Mouse (Mus musculus) cerebellum, postnatal 10 days (tissue): ENCODE data around the gene Tfeb.

Experiments used
- DNase-seq, 2 experiments: peaks; one replicate each; pipeline ENCODE4 v3.0.0; 2021; ENCODE audit warnings: mixed read lengths in 2 of 2

The Tfeb gene

DNA sequence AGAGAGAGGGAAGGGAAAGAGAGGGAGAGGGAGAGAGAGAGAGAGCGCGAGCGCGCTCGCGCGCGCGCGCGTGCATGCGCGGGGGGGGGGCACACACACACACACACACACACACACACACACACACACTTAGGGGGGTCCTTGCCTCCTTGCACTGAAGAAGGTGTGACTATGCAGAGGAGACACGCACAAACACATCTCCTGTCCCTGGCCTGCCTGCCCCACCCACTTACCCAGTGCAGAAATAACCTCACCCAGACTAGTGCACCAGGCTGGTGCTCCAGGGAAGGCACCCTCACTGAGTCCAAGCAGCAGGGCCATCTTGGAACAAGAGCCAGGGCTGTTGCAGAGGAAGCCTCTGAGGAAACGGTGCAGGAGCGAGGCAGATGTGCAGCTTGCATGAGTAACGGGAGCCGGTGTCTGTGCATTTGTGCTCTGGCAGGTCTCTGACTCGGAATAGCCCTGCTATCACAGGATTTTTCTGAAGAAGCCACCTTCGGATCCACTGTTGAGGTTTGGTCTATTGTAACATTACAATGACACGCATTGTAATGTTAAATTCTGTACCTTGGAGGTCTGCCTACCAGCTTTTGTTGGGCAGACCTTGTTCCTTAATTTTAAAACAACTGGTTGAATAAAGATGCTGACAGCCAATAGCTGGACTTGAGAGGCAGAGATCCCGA lies 23.8 kb upstream of the Tfeb start:
- DNase-seq = no peak

DNA sequence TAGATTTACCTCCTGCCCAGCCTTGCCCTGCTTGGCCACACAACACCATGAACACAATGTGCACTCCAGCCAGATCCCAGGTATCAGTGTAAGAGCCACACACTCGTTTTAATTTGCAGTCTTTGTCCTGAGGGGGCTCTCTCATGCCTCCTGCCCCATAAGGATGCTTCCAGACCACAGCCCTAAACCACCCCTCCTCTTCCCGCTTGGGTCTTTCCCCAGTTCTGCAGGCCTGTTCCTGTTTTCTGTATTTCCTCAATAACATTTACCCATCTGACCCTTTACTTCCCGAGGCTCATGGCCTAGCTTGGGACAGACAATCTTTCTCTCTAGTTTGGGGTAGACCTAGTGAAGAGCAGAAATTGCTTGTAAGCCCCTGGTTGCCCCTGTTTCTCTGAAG lies 21.8 kb upstream of the Tfeb start:
- DNase-seq = no peak

DNA sequence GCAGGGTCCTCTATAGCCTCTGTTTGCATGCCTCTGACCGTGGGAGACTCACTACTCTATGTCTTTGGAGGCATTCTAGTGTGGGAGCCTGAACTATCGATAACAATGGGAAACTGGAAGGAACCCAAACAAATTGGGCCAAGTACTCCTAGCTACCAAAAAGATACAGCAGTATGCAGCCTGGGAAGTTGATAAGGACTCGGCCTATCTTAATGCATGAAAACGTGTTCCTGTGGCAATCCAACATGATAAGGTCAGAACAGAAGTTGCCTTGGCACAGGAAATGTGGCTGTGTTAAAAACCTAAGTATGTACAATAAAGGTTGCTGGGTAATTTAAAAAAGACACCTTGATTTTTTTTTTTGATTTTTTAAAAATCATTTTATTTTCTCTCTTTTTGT lies 15.6 kb upstream of the Tfeb start:
- DNase-seq = no peak

DNA sequence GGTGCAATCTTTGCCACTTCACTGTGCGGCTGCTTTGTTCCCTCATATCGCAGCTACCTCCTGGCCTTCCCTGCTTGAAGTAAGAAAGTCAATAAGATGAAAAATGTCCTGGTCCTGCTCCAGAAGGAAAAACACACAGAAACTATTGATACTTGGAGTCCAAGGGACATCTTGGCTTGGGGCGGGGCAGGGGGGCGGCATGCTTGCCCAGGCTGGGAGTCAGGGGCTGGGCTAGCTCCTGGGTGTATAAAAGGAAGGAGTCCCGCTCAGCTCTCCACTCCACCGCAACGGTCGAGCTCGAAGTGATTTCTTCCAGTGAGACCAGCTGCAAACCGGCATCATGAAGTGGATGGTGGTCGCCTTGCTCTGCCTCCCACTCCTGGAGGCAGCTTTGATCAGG lies 10.3 kb upstream of the Tfeb start, which contains the start of gene Pgc:
Gene Pgc, plus strand, starts transcription at position 277 of the 400 bp plus-strand sequence.
- no peak for DNase-seq

DNA sequence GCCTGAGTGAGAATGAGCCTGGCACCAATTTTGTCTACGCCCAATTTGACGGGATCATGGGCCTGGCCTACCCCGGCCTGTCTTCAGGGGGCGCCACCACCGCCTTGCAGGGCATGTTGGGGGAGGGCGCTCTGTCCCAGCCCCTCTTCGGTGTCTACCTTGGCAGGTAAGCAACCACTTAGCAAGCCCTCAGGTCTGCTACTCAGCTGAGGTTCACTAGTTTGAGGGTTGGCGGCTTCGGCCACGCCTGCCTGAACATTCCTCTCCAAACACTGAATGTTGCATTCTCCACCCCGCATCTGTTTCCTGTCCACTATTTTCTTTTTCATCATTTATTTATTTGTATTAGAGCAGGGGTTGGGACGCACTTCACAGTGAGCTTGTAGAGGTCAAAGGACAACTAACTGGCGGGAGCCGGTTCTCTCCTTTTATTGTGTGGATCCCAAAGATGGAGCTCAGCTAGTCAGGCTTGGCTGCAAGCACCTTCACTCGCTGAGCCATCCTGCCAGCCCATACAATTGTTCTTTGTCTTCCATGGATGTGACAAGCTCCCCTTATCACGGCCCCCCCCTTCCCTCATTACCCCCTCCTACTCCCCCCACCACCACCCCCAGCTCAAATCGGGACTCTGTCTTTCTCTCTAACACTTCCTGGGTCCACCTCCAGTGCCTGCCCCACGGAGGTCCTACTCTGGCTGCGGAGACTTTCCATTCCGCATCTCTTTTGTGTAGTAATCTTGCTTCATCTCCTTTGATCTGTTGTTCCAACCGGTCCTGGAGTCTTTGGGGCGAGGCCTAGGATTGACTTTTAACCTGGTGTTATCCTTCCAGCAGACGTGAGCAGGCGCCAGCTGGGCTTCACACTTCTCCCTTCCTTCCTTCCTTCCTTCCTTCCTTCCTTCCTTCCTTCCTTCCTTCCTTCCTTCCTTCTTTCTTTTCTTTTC lies 5.9 kb upstream of the Tfeb start:
- DNase-seq = no peak

DNA sequence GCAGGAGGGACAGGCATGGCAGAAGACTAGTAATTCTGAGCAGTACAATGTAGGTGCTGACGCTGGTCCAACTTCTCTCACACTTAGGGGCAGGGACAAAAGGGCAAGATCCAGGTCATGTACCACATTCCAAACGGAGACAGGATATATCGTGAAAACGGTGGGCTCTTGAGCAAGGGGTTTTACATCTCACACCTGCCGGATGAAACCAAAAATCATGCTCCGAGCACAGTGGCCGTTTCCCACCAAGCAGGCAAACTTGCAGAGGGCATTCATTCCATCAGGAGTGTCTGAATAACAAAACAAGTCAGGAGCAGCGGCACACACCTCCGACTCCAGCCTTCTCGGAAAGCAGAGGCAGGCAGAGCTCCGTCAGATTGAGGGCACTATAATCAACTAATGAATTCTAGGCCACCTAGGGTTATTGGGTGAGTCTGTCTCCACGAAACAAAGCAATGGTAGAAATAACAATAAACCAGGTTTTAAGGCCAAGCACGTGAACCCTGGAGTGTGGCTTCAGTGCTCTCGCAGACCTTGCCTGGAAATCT lies 1.2 kb upstream of the Tfeb start:
- DNase-seq = no peak

DNA sequence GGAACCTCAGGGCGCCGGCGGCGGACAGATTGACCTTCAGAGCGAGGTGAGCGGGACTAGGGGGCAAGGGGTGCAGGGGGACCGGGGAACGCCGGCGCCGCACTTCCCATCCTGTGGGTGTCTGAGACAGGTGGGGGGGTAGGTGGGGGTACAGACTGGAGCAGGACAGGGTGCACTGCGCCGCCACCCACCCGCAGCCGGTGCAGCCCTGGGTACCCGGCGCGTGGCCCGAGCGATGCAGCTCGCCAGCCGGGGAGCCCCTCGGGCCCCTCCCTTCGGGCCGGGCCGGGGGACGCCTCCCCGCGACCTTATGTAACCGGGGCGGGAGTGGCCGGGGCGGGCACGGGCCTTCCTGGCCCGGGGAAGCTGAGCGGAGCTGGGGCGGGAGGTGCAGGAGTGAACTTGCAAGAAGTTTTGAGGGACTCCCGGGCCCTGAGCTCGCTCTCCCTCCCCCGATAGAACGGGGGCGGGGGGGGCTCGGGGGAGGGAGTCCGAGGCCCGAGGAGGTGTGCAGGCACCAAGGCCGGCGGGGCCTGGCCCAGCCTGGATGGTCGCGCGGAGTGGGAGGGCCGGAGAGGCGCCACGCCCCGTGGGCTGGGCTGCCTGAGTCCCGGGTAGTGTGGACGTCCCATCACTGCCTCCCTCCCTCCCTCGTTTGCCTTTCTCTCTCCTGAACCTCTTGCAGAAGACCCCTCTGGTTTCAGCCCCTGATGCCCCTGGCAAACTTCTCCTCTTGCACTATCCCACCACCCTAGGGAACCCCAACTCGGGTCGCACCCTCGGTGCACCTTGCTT lies 638 bp downstream of the Tfeb start:
- peak; percentile 73 to 82 for DNase-seq

DNA sequence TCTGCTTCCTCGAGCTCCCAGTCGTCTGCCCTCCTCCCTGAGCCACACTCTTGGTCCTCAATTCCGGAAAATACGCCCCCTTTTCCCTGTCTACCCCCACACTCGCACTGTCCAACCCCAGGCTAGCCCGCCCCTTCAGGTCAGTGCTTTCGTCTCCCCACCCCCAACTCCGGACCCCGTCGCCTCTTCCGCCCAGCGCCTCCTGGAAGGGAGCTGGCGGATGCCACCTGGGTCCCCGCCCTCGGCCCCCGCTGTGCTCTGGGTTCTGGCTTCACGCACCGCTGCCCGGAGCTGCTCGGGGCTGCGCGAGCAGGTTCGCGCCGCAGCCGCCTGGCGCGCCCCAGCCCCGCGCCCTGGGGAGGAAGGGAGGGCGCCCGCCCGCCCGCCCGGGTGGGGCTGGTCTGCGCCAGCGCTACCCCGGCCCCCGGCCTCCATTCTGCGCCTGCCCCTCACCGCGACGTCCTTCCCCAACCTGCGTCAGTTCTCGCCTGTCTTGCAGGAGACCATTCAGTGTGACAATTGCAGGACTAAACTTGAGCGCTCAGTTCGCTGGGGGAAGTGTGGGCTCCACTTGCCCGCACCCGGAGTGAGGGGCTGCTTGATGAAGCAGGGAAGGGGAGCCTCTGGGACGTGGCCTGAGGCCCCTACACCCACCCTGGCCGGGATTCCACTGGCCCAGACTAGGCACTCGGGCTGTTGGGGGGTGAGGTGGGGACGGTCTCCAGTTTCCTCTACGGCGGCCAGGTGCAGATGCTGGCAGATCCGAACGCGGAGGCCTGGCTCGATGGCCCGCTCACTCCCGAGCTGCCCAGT lies 1.4 kb downstream of the Tfeb start:
- peak; percentile 65 to 74 for DNase-seq

DNA sequence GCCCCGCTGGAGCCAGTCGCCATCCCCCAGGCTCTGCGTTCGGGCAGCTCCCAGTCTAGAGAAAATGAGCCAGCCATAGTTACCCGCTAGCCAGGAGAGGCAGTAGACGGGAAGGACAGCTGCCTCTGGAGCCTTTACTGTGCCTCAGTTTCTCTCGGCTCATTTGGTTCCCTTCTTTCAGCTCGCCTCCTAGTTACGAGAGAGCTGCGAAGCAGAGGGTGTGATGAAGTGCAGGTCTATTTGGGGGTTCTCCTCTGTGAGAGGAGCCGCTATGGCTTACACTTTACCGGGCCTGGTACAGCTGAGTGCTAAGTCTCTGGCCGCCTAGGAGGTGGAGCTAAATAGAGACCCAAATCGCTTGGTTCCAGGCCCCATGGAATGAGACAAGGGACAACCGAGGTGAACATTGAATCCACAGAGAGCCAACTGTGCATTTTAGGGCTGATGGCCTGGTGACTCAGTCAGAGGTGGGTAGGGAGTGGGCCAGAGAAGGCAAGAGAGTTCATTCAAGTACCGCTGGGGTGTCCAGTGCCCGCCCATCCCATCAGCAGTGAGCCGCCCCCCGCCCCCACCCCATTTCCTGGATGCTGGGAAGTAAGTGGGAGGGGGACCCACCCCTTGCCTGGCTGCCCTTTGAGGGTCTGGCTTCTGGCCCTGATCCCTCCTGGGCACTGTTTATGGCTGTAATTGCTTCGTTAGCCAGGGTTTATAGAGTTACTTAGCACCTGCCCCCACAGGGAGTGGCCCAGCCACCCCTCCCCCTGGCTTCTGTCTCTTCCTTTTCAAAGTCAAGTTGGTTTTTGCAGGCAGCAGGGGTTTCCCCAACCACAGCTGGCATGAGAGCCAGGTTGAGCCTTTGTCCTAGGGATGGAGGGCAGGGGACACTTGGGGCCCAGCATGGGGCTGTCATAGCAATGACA lies 2.3 kb downstream of the Tfeb start:
- DNase-seq = peak in 1 of 2 experiments; percentile 33

DNA sequence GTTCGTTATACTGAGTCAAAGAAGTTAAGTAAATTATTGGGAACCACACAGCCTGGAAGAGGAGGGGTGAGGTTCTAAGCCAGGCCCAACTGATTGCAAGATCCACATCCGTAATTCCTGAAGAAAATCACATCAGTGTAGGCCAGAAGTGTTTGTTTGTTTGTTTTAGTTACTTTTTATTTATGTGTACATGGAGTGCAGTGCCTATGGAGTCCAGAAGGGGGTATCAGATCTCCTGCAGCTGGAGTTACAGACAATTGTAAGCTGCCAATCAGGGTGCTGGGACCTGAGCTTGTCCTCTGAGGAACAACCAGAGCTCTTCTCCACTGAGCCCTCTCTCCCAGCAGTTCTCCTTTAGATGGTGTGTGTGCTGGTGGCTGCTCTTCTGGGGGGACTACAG lies 3.4 kb downstream of the Tfeb start:
- no peak for DNase-seq

DNA sequence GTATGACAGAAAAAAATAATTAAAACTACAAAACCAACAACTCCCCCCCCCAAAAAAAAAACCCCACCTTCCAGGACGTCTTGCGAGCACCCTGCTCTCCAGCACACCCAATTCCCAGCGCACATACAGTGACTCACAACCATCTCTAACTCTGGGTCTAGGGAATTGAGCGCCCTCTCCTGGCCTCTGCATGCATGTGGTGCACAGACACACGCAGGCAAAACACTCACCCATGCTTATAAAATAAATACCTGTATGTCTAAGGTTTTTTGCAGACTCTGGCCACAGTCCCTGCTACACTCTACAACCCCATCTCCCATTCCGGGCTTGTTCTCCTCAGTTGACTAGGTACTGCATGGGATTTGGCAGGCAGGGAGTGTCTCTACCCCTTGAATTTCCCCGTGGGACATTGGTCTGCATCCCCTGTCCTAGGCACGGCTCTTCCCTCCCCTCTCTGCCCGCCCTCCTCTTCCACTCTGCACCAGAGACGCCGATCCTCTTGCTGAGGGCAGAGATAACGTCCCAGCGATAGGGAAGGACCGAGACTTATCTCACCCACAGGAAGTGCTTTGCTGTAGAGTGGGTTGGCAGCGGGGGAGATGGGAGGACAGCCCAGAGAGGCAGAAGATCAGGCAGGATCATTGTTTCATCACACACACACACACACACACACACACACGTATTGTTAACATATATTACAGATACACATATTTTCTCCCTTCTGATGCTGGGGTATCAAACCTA lies 6.3 kb downstream of the Tfeb start:
- no peak for DNase-seq

DNA sequence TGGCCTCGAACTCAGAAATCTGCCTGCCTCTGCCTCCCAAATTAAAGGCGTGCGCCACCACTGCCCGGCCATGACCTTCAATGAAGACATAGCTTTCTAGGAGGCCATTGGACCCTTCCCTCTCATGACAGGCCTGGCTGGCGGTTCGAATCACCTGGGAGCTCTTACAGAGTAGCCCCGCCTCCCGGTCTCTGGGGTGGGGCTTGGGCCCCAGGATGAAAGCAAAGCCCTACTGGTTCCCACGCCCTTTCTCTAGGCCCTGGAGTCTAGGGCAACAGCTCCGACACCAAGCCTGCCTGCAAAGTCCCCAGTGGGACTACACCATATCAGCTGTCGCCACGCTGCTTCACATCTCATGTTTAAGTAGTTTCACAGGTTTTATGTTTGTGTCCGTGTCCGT lies 7.3 kb downstream of the Tfeb start:
- DNase-seq = no peak

DNA sequence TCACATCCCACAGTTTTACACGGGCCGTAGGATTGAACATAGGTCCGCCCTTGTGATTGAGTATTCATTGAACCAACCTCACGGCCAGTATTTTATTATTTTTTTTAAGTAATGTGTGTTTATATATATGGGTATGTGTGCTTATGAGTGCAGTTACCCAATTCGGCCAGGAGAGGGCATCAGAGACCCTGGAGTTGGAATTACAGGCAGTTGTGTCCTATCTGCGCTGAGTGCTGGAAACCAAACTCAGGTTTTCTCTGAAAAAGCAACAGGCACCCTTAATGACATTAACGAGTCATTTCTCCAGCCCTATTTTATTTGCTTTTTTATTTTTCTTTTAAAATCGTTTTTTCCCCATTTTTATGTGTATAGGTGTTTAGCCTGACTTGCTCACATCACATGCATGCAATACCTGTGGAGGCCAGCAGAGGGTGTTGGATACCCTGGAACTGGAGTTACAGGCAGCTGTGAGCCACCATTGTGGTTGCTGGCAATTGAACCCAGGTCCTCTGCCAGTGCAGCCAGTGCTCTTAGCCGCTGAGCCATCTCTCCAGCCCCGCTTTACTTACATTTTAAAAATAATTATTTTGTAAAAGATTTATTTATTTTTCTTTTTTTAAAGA lies 8.0 kb downstream of the Tfeb start:
- DNase-seq = peak in 1 of 2 experiments; percentile 50

DNA sequence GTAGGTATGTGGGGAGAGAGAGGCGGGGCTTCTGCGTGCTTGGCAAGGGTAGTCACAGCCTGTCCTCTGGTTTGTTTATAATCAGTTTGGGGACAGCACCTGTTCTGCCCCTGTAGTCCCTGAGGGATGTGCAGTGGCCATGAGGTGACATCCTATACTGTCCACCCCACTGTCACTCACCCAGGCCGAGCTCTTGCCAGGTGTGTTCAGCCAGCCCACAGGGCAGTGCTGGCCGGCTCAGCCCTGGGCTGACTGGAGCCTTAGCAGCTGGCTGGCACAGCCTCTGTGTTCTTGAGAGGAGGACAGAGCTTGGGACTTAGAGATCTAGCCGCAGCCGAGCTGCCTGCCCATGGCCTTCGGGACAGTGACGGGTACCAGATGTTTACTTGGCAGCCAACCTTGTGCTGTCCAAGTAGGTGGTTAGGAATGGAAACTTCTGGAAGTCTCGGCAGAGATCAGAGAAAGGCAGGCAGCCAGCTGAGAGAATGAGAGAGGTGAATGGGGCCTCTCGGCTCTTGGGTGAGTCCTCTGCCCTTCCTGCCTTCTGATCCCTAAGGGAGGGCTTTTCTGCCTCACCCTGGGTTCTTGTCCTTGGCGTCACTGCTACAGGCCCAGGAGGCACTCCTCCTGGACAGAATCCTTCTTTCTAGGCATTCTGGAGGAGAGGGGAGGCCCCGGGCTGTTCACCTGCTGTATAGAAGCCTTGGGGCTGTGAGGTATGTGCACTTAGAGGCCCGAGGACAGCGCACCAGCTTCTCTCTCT lies 12.1 kb downstream of the Tfeb start:
- DNase-seq = no peak

DNA sequence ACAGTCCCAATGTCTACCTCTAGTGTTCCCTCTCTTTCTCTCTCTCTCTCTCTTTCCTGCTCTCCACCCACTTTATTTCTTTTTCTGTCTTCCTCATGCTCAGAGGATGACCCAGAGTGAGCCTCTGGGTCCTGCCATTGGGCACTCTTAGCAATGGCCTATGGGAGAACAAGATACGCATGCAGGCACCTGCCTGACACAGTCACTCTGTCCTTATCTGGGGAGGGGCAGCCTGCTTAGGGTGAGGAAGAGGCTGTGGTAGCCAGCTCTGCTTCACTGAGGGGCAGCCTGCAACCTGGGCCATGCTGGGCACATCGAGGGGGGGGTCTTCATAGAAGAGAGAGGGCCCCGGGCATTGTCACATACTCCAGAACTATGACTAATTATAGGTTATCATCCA lies 12.8 kb downstream of the Tfeb start:
- DNase-seq = no peak

DNA sequence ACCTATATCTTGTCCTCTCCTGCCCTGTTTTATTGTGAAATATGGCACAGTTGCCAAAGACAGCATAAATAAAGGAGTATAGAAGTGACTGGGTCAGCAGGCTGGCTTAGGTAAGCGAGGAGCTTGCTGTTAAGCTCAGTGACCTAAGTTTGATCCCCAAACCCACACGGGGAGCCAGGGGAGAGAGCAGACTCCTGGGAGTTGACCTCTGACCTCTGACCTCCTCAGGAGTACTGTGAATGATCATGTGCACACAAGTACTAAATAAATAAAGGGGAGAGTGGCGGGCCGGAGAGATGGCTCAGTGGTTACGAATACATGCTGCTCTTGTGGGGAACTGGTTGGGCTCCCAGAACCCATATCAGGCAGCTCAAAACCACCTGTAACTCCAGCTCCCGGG lies 13.3 kb downstream of the Tfeb start:
- DNase-seq = no peak

DNA sequence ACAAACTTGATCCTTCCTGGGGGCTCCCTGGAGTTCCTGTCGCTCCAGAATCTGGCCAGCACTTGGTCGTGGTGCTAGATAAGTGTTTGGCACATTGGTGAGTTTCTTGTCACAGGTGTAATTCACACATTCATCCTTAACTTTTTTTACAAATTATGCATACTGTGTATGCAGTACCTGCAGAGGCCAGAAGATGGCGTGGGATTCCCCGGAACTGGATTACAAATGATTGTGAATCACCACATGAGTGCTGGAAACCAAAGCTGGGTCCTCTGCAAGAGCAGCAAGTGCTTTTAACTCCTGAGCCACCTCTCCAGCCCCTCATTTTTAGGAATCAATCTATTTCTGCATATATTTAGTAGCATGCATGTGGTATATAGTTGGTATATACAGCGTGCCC lies 15.0 kb downstream of the Tfeb start:
- DNase-seq = no peak

DNA sequence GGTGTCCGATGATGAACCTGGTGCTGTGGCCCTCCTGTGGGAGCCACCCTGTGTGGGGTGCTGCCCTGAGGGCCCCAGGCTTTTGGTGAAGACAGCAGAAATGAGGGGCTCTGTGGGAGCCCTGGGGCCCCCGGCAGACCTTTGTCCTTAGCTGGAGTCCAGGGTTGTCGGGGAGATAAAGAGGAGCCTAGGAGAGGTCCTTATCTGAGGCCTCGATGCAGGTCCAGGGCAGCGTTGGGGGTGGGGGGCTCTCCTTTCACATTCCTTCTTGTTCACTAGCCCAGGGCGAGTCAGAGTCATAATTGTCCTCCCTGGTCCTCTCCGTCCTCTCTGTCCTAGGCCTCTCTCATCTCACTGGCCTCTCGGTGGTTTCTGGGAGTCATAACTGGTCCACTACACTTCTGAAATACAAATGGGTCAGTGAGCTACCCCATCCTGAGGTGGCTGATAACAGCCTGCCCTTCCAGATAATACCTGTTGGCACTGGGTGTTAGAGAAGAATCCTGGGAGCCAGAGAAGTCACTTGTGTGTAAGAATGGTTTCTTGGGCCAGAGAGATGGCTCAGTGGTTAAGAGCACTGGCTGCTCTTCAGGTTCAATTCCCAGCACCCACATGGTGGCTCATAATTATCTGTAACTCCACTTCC lies 16.4 kb downstream of the Tfeb start:
- DNase-seq = no peak
